Mouse (Mus musculus): Measurements from ENCODE around the gene Adgrg3. TPM values are rescaled to one million over a fixed set of nuclear protein-coding genes. Genes with fewer than 3 reads are reported as not detected.

The Adgrg3 gene
- polyA plus RNA-seq, 1 experiment from 2014 or later = 9.7 TPM

DNA sequence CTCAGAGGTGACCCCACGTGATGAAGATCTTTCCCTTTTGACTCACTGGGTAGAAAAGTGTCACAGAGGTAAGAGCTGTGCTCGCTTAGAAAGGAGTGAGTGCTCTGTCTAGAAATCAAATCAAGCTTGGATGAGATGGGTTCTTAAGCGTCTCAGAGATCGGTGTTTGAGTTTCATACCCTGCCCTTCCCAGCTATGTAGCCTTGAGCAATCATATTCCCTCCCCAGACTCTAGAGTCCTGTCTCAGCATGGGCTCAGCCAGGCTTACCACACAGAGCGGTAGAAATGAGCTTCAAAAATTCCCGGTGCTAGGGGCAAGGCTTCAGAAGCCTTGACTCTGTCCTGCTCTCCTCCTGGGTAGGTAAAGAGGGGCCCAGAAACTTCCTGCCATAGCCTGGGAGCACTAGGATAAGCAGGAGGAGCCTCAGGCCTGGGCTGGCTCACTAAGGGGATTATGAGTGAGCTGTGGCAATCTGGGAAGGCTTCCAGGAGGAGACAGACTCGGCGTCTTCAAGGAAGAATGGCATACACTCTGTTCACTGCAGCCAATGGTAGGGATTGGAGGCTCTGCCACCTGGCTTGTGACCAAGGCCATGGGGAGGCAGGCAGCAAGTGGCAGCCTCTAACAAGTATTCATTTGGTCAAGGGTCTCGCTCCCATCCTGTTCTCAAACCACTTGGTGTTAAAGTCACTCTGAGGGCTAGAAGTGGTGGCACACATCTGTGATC is 24.3 kb upstream of the Adgrg3 start:
- no peak for DNase-seq (ENCODE audit: low spot score)

DNA sequence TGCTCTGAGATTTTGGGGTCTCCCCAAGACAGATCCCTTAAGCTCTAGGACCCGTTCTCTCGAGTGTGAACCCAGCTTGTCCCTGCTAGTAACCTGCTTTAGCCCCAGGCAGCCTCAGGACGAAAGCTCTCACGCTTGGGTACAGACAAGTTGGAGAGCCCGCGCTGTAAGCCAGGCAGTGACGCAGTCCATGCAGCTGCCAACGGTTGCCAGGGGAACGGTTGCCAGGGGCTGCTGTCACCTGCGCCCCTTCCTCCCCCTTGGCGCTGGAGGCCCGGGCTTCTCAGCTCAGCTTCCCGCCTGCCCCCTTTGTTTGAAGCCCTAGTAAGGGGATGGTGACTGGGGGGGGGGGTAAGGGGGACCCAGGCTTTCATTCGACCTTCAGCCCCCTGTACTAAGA is 23.5 kb upstream of the Adgrg3 start:
- peak; percentile 93 for DNase-seq (ENCODE audit: low spot score)

DNA sequence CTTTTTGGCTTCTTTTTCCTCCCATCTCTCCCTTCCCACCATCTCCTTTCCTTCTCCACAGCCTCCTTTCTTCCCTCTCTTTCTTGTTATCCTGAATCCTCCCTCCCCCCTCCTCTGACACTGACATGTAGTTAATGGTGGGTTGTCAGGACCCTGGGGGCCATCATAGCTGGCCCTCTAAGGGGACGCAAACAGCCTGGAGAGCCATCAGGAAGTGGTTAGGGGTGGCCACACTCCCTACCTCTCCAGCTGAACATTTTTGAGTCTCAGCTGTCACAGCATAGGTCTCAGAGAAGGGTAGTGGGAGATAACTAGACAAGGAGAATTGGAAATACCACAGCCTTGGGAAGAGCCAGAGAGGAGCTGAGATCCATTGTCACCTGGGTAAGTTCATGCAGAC is 23.0 kb upstream of the Adgrg3 start:
- no peak for DNase-seq (ENCODE audit: low spot score)

DNA sequence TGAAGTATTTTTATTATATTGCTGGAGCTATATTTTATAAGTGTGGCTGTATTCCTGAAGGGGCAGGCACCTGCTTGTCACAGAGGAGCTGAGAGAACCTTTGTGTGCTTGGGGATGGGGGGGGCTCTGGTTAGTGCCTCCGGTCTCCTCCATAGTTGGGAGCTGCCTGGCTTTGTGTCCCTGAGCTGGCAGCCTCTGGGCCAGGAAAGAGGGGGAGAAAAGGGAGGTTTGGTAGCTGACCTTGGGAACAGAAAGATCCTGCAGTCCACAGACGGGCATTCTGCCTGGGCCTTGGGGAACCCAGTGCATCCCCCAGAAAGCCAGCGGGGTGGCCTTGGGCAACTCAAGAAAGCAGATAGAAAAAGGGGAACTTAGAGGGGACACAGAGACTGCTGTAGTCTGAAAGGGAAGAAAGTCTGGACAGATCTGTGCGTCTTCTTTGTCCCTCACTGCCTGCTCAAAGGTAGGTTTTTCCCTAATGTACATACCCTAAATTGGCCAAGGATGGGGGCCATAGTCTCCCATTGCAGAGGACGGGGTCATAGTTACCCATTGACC is 22.1 kb upstream of the Adgrg3 start:
- DNase-seq (ENCODE audit: low spot score) = no peak

DNA sequence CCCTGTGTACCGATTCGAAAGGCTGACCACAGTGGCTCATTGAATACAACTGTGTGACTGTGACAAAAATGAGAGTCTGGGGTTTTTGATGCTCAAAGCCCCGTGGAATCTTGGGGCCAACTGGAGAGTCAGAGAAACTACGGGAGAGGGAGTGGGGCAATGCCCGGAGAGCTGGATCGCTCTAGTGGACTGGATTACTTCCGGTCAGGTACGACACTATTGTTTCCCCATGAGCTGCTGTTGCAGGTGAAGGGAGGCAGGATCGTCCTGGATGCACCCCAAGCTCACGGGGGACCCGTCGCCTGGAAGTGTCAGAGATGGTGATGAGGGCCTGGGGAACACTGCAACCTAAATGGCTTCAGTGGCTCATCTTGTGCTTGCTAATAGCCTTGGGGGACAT is 21.5 kb upstream of the Adgrg3 start:
- DNase-seq (ENCODE audit: low spot score) = no peak

DNA sequence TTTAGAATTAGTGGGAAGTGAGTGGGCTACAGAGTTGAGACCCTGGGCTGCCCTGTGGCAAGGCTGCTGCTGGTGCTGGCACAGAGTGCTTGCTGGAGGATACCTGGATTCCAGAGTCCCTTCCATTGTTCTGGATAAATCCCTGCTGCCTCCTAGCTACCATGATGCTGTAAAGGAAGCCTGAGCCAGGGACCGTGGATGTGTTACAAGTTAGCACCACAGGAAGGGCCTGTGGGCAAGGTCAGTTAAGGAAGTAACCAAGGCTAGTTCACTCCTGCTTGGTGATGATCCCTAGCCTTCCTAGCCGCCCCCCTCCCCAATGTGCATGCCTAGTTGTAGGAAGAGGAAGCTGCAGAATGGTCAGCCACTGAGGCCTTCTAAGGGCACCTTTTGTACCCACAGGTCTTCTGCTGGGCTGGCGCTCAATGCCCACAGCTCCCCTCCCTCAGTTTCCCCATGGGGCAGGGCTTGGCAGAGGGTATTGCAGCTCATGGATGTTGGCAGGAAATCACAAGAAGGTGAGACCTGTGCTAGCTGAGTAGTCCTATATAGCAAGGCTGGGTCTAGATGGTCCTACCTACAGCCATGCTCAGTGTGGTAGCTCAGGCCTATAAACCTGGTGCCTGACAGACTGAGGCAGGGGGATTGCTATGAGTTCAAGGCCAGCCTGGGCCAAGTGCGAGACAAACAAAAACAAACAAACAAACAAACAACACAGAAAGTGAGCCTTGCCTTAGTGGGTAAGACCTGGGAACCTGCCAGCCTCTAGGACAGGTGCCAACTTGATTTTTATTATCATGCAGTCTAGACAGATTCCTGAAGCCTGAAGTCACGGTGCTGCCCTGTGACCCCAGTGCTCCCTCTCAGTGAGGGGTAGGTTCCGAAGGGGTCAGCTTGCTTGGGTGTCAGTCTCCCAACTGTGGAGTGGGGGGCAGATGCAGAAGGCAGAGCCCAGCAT is 20.3 kb upstream of the Adgrg3 start:
- no peak for DNase-seq (ENCODE audit: low spot score)

DNA sequence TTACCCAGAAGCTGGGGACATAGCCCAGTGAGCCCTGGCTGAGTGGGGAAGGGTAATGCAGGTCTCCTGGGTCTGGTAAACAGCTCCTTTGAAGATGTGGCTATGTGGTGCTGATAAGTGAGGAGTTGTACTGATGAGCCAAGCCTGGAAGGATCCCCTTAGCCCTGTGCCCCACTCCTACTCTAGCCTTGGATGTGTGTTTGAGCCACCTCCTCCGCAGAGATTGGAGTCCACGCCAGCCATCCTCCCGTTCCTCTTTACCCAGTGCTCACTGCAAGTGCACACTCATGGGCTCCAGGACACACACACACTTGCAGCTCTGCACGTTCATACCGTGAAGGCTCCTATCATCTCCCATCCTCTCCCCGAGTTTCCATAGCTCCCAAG is 19.6 kb upstream of the Adgrg3 start:
- no peak for DNase-seq (ENCODE audit: low spot score)

DNA sequence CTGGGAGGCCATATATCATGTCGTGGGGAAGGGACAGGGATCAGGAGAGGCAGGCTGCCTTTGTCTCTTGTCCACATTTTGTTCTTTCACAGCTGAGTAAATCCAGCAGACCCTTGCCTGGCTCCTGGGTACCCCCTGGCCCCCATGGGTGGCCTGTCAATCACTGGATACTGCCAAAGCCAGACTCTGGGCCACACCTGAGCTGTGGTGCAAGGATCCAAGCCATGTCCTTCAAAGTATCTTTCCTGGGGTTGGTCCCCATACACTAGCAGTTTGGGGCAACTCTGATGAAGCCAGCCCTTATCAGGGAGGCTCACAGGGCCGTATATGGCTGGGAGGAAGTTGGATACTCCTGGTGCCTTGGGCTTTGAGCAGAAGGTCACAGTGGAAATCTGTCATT is 19.1 kb upstream of the Adgrg3 start:
- DNase-seq (ENCODE audit: low spot score) = no peak

DNA sequence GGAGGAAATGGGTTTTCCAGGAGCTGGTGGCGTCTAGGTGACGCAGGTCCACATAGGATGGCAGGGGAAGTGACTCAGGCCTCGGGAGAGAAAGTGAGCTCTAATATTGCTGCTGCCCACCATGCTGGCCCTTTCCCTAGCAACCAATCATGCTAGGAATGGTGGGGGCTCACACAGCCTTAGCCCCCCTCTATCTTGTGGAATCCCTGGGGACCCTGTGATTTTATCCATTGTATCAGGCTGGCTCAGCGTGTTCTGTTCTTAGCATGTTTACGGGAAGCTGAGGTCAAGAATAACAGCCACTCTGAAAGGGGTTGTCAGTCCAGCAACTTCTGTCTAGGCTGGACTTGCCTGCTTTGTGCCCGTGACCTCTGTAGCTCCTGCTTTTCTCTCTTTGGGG is 18.5 kb upstream of the Adgrg3 start:
- DNase-seq (ENCODE audit: low spot score) = no peak

DNA sequence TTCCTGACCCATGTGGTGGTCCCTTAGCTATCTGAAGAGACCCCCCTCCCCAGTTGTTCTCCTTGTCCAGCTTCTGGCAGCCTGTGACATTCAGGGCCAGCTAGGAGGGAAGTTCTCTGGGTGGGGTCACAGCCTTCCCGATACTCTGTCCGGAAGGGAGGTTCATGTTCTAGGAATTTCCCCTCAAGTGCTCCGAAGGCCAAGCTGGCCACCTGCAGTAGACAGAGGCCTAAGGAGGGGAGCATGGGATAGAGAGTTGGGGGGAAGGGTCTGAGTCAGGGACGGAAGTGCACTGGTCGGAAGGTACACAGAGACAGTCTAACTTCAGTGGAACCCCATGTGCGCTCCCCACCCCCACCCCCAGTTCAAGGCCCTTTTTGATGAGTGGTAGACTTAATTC is 17.5 kb upstream of the Adgrg3 start:
- DNase-seq (ENCODE audit: low spot score) = no peak

DNA sequence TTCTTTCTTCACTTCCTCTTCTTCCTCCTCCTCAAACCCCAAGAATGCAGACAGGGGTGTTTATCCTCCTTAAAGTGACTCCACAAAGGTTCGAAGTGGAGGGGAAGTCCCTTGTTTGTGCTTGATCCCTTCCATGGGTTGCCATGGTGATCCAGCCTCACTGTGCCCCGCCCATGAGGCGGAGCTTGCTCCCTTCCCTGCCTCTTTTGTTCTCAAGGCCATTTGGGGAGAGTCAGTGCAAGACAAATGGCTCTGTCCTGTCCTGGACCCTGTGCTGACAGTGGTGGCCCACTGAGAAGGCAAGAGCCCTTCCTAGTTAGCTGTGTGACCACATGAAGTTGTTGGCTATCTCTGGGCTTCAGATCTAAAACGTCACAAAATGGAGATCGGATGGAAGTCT is 16.8 kb upstream of the Adgrg3 start:
- peak; percentile 69 for DNase-seq (ENCODE audit: low spot score)

DNA sequence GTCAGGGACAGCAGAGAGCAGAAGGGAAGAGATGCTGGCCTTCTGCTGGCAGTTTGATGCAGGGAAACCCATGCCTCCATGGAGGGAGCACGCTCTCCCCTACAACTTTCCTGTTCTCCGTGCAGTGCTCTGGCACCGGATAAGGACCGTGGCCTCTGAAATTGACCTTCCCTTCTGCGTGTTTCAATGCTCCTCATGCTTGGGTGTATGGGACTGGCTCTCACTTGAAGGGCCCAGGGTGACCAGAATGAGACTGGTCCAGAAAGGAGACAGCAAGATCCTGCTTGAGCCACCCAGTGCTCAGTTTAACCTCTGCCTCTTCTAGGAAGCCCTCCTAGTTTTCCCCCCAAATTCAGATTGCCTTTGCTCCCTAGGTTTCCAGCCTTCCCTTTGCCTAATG is 16.3 kb upstream of the Adgrg3 start:
- no peak for DNase-seq (ENCODE audit: low spot score)

DNA sequence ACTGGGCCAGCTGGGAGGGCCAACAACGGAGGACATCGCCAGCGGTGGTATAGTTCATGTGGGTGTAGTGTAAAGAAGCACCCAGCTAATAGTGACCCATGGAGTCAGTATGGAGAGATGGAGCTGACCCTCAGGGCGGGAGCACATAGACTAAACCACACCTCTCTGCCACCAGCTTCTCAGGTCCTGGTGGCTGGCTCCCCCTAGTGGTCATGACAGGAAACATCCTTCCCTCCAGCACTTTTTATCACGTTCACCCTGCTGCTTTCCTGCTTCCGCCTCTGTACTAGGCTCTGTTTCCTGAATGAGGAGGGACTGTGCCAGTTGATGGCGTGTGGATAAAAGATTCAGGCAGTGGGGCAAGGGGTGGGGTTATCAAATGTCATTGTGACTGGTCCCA is 15.8 kb upstream of the Adgrg3 start:
- peak; percentile 84 for DNase-seq (ENCODE audit: low spot score)

DNA sequence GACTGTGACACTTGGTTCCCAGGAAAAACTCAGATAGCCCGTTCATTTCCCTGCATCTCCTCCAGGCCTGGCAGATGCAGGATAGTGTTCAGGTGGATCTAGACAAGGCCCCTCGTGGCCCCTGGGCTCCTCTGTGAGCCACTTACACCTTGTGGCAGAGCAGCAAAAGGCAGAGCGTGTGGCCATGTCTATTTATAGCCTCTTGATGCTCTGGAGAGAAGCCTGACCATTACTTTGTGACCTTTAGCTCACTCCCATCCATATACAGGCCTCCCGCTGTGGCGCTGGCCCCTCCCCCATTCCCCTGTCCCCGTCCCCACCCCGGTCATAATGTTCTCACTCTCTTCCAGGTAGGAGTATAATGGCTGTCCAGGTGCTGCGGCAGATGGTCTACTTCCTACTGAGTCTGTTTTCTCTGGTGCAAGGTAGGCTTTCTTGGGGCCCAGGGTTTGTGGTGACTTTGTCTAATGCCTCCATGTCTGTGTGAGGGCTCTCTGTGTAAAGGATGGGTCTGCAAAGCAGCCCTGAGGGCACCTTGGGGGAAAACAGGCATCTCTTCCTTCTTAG is 15.3 kb upstream of the Adgrg3 start:
- no peak for DNase-seq (ENCODE audit: low spot score)

DNA sequence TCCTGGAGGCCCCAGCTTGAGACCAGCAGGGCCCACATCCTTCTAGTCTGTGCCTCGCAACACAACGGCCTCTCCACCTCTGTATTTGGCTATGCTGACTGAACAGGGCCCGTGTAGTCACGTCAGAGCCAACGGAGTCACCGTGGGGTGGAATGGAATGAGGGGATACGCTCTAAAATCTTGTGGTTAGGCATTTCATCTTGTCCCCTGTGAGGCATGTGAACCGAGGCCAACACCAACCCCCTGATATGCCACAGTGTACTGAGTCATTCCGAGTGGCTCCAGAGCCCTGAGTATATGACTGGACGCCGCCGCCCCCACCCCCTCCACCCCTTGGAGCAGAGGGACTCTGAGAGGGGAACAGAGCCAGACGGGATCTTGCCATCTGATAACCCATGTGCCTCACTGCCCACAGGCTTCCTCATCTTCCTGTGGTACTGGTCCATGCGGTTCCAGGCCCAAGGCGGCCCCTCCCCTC is 5.0 kb upstream of the Adgrg3 start:
- DNase-seq (ENCODE audit: low spot score) = no peak

DNA sequence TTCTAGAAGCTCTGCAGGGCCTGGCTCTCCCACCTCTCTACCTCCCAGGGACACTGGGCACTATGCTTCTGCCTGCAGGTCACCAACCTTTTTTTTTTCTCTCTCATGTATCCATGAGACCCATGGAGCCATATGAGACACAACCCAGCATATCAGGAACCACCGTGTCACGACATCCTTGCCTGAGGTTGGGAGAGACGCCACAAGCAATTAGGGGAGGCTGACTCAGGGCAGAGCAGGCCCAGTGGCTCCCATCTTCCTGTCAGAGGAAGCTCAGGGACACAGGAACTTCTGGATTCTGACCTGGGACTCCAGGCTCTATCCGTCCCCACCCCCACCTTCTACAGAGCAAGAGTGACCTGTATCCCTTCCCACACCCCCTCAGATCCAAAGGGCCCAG is 1.6 kb upstream of the Adgrg3 start:
- DNase-seq (ENCODE audit: low spot score) = no peak

DNA sequence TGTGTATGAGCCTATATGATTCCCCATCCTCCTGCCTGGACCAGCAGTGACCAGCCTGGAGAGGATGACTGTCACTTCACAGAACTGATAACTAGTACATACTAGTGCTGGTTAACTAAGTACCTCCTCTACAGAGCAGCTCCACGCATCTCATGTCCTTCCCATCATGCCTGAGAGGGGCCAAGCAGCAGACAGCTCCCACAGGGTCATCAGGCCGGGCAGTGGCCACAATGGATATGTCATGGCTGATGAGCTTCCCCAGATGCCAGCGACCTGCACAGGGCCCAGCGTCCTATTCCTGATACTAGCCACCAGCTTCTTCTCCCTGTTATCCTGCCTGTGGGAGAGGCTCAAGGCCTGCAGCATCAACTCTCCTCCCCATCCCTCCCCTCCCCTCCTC is 808 bp upstream of the Adgrg3 start:
- no peak for DNase-seq (ENCODE audit: low spot score)

DNA sequence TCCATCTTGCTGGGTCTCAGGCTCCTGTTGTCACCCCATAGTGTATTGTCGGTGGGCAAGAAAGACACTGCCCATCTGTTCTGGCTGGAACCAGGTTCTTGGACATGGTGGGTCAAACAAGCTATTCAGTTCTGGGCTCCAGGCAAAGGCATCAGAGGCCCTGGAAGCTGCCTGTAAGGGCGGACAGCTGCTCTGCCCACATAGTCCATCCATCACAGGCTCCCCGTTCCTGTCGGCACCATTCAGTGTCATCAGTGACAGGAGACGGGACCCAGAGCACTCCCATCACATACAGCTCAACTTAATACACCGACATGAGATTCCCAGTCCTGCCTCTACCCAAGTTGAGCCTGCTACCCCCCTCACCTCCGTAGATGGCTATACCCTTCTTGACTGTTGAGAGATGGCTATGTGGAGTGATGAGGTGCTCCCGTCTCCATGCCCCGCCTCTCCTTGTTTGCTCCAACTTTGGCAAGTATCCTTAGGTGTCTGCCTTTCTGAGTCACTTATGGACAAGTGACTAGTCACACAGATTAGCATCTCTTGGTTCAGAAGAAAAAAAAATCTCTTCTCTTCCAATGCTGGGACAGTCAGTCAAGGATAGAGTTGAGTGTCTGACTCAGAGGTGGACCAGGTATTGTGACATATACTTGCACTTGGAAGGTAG is 610 bp downstream of the Adgrg3 start:
- DNase-seq (ENCODE audit: low spot score) = no peak

DNA sequence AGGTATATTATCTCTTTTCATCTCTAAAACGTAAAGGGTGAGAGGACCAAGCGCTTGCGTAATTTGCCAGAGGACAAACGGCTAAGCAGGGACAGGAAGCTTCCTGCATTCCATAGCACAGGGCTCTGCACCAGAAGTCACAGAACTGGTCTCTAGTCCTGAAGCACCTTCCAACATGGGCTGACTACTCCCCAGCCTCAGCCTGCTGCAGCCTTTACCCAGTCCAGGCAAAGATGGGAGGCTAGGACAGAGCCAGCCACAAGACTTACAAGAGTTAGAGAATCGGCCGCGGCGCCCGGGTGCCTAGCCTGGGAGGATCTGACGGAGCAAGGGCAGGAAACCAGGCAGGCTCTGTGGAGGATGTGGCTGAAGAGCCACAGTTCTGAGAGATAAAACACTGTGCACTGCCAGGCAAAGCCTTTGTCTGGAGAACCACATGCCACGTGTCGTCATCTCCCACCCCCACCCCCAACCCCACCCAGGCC is 2.8 kb downstream of the Adgrg3 start:
- peak; percentile 80 for DNase-seq (ENCODE audit: low spot score)

DNA sequence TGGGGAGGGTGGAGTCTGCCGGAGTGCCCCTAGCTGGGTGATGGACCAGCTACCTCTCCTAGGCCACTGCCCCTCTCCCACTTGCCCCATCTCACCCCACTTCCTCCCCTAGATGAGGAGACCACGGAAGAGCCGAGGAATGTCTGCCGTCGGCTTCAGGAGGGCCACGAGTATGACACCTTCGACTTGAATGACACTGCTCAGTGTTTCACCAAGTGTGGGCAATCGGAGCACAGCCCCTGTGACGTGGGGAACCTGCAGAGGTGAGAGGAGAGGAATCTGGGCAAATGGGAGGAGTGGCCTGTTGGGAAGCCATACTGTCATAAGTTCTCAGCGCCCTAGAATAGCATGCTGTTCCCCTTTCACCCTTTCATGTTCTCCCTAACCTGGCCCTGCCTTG is 3.3 kb downstream of the Adgrg3 start:
- peak; percentile 24 for DNase-seq (ENCODE audit: low spot score)

DNA sequence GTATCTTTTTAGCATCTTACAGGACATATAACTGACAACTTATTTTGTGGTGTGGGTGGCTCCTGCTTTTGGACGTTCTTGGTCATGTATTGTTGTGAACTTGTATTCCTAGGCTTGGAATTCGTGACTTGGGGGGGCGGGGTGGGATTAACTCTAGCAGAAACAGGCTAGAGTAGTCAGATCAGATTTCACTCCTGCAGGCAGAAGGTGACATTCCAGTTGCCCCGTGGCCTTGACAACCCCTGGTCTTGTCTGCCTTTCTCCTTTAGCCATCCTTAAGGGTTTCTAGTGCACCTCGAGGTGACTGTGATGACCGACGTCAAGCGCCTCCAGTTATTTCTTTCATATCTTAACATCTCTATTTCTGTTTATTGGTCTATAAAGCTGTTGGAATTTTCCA is 5.7 kb downstream of the Adgrg3 start:
- DNase-seq (ENCODE audit: low spot score) = no peak

Data from thymus, postnatal 0 days (tissue).